Mouse (Mus musculus) ovary, postnatal 14 days (tissue): ENCODE data around the gene Ddx54.
A peak's percentile ranks its signal among the peaks of the same experiment; 100 is the strongest.

Source experiments
- DNase-seq: peaks from one replicate; pipeline ENCODE4 v3.0.0; 2022; ENCODE audit warnings: low spot score

The Ddx54 gene

DNA sequence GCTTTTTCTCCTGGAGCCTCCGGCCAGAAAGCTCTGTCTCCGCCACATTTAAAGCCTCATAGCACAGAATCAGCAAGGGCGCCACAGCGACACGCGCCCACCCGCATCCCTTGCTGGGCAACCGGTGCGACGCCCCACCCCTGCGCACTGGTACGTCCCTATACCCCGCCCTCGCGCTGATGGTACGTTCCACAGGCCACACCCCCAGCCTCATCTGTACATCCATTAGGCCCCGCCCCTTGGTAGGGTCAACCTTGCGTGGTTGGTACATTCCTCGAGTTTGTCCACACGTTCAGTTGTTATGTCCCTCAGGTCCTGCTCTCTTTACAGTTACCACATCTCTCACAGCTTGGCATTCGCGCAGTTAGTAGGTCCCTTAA, at the start of gene Ddx54, which contains the start of gene Rita1:
TSS of gene Ddx54 (plus strand) at position 298 of the 380 bp plus-strand sequence.
TSS of gene Rita1 (minus strand) at position 148 of the 380 bp plus-strand sequence.
- DNase-seq: peak; percentile 94

DNA sequence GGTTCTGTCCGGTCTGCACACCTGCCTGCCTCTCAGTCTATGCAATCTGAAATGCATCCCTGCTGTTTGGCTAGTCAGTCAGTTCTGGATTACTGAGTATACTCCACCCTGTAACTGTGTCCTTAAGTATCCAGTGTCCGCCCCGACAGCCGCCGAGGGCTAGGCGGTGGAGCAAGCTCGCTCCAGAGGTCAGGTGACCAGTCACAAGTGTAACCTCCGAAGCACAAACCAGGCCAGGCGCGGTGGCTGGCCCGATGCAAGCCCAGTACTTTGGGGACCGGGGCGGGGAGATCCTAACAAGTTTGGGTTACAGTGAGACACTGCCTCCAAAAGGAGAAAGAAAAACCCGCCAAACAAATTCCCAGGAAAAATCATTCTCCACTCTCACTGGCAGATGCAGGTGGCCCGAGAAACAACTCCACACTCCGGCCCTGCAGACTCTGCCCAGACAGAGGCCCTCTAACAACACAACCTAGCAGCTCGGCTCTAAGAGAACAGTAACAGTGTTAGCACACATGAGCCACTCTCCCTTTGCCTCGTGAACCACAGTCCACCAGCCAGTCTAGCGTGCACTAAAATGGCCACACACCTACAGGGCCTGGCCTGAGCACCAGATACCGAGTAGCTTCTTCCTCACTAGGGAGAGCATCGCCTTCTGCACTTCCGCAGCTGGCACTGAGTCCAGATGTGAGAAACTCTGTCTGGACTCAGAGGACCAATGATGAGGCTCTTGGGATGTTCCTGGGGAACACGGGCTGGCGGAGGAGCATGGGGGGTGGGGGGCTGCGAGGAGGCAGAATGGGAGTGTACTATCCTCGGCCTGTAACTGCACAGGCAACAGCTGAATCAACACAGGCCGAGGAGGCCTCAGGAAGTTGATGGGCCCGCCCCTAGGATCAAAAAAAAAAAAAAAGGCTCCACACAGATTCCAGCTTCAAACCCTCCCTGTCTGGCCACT, 49.3 kb upstream of the Ddx54 start:
- DNase-seq: peak; percentile 28

DNA sequence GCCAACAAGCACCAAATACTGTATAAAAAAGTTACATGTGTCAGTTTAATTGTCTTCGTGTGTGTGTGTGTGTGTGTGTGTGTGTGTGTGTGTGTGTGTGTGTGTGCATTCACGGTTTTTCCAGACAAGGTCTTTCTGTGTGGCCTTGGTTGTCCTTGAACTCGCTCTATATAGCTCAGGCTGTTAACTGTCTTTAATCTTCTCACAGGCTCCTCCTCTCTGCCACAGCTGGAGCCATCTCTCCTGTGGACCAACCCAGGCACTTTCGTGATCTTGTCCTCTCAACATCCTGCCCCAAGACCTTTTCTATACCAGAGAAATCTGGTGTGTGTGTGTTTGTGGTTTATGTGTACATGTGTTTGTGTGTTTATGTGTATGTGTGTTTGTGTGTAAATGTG, 48.6 kb upstream of the Ddx54 start:
- DNase-seq: no peak

DNA sequence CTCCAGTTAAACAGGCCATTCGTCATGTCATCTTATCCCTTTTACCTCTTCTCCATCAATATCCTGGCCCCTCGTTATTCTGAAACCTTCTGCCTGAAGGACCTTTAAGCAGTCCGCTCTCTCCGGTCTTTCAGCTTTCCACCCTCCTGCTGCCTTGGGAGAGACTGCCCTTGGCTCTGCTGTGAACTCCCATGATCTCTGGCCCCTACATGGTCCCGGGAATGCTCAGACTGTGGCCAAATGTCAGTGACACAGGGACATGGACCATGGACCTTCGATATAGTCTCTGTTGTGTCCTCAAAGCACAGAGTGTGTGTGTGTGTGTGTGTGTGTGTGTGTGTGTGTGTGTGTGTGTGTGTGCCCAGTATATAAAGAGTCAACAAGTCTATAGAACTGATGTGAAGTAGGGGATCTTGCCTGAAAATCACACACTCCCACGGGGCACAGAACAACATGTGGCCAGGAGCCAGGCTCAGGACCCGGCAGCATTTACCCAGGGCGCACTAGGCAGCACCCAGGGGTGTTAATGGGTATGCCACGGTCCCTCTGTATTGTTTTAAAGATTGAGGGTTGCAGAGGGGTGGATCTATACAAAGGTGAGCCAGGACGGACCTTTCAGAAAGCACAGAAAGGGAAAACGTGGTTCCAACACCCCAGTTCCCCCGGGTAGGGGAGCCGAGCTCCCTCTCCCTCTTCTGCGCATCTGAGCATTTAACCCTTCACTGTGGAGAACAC, 47.2 kb upstream of the Ddx54 start:
- DNase-seq: no peak

DNA sequence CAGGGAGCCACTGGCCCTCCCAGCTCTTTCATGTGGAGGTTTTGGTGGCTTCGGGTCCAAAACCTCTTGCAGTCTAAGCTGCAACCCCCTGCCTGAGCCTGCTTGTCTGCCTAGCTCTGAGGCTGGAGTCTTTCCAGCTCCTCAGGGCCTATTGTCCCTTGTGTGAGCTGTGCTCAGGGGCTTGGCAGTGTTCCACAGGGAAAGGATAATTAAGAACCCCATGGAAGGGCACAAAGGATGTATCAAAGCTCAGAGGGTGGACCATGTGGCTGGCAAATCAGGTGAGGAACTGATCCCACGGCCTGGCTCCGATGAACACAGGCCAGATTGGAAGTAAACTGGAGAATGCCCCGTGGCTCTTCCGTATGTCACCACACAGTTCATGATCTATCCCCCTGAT, 46.4 kb upstream of the Ddx54 start:
- DNase-seq: peak; percentile 37

DNA sequence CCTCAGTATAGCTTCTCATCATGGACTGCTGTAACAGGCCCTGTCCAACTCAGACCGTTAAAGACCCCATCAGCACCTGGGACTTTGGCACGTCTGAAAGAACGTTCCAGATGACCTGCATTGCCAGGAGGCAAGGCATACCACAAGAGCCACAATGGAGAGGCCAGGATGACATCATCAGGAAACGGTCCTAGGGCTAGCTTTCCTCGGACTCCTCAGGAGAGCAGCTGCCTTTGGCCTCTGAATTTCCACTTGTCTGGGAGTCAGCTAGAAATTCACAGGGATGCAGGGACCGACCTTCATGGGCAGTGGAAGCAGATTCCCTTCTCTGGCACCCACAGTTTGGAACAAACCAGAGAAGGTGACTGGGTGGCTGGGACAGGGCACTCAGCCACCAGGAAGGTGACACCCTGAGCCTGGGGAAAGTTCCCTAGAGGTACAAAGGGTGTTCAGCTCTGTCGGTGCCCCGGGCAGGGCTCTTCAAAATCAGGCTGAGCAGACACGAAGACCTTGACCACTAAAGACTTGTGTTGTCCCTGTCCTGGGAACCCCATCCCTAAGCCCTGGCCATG, 45.8 kb upstream of the Ddx54 start:
- no peak for DNase-seq

DNA sequence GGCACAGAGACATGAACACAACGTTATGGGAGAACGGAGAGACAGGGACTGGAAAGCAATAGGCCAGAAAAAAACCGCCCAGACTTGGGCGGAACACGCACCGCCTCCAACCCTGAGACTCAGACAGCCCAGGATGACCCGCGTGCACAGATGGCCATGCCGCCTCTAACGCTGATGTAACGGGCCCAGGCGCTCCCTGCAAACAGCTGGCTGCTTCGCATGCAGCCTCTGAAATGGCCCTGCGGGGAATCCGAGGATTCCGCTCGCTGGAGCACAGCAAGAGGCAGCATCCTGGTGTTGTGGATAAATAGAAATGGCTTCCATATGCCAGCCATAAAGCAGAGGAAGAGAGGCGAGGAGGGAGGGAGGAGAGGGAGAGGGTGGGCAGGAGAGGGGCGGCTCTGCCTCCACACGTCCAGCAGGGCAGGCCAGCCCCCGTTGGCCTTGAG, 45.3 kb upstream of the Ddx54 start:
- peak; percentile 38 for DNase-seq

DNA sequence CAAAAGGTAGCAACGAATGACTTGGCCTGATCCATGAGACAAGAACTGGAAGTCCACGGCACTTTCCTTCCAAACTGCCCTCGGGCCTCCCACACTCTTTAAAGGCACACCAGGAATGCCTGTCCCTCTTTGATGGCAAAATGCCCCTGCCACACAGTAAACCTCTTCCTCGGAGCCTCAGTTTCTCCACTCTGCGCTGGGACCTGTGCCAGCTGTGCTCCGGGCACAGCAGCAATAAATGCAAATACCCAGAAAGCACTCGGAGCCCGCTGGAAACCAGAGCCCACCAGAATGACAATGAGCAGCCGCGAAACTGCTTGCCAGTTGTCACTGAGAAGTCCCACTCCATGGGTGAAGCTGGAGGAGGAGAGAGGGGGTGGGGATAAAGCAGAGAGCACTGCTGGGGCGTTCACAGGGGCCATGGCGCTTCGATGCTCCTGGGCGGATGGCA, 44.8 kb upstream of the Ddx54 start:
- no peak for DNase-seq

DNA sequence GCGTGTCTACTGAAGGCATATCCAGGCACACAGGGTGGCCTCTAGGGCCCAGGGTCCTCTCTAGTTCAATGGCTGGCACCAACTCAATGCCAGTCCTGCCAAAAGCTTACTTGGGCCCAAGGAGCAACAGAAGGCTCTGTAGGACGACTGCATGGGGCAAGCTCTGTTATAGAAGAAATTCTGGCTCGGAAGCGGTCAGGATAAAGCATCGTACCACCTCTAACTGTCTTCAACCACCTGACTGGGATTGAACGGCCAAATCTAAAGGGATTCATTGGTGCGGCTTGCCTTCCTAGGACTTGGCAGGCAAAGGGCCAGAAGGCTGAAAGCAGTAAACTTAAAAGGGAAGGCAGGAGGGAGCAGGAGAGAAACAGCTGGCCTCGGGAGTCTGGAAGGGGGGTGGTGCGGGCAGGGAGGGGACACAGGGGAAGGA, 44.2 kb upstream of the Ddx54 start:
- no peak for DNase-seq

DNA sequence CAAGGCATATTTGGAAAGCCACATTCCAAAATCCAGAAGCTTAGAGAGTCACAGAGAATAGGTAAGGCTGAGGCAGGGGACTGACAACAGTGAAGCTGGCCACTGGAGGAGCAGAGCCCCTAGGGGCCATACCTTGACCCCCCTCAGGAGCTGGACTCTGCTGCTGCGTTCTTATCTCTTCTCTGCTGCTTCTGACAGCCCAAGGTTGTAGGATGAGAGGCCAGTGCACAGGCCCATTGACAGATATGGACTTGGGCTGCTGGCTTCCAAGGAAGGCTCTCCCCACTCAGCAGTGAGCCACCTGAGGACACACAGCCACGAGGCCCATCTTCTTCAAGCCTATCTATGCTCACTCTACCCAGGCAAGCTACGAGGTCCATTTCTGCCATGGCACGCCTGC, 43.6 kb upstream of the Ddx54 start:
- no peak for DNase-seq

DNA sequence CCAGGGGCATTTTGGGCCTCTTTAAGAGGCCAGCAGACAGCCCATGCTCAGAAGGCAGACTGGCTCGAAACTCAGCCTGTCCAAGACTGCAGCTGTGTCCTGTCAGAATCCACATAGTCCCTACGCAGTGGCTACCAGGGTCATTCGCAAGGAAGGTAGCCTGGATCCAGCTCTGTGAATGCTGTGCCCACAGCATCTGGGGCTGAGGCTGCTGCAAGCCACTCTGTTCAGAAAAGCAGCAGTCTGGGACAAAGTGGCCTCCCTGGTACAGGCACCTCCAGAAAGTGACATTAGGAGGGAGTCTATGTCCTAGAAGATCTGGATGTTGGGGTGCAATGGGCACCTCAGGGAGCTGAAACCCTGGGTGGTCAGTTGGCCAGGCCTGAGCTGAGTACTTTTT, 42.7 kb upstream of the Ddx54 start:
- DNase-seq: no peak

DNA sequence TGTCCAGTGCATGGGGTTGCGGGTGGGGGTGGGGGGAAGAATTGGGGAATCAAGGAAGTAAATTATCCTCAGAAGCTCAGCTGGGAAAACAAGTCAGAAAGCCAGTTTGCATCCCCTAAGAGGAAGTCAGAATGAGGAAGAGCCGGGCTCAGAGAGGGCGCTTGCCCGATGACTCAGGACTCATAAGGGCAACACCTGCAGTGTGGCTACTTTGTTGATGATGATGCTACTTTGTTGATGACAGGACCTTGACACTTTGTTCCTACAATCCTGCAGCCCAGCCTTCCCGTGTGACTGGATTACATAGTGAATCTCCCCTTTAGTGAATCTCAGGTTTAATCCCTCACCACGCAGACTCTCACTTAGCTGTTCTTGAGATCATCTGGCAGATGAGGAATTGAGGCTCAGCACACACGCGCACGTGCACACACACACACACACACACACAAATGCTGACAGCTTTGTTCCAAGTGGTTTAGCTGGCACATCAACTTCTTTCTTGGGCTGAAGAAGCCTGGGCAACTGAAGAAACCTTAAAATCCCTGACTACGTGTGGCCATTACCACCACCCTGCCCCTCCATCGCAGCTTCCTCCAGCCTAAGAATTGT, 42.1 kb upstream of the Ddx54 start:
- no peak for DNase-seq

DNA sequence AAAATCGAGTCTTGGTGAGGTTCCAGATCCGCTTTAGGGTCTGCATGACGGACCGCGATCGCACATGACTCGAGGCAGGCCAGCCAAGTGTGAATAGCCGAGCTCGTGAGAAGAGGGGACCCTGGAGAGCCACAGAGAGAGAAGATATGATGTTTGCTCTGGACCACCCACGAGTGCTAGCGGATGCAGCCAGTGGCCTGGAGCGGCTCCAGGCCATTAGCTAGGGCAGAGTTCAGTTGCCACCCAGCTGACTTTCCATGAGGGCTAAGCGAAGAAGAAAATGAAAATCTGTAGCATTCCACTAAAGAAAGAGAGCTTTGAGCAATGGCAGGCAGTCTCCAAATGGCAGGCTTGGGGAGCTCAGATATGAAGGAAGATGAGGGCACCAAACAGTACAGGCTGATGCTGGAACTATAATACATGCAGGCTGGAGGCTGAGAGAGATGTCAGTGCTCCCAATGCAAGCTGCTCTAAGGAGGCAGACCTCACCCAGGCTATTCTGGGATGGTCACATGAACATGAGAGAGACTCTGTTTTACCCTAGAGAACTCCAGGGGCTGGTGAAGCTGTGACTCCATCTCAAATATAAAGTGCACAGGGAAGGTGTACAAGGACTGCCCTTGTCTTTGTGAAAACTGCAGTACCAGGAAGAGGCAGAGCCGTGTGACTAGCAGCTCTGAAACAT, 41.3 kb upstream of the Ddx54 start:
- DNase-seq: no peak

DNA sequence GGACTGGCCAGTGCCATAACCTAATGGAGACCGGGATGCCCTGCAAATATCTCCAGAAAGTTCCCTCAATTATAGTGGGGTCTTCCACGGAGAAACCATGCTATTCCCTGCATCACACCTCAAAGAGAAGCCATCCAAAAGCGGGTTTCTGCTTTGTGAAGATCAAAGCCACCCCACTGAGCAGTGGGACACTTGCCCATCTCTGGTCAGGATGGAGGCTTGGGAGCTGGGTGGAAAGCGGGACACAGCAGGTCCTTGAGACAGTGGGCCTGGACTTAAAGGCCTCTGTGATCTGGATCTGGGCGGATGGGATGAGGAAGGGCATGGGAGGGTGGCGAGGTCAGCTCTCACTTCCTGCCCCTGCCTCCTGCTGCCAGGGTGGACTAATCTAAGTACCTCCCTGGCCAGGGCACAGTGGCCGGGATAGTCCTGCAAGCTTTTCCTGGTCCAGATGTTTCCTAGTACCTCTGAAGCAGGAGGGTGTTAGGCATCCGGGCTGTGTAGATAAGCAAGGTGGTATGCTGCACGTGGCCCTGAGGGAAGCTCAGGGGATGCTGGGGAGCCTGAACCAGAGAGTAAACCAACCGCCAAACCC, 38.0 kb upstream of the Ddx54 start:
- DNase-seq: no peak

DNA sequence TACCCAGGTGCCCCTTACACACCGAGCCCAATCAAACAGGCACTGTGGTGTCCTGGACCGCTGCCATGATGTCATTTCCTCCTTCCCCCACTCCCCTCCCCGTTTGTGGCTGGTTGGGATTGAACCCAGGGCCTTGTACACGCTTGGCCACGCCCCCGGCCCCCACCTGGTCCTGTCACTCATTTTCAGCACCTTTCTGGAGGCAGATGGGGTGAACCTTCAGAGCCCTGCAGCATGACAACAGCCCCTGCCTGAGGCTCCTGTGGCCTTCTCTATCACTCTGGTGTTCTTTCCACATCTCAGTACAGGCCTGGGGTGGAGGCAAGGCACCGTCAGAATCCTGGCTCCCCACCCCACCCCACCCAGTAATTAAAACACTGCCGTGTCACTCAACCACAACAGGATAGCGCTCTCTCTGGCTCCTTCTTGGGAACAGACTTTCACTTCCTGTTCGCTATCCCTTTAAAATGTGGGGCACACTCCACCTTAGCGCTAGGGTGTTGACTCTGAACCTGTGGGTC, 35.7 kb upstream of the Ddx54 start:
- DNase-seq: no peak

DNA sequence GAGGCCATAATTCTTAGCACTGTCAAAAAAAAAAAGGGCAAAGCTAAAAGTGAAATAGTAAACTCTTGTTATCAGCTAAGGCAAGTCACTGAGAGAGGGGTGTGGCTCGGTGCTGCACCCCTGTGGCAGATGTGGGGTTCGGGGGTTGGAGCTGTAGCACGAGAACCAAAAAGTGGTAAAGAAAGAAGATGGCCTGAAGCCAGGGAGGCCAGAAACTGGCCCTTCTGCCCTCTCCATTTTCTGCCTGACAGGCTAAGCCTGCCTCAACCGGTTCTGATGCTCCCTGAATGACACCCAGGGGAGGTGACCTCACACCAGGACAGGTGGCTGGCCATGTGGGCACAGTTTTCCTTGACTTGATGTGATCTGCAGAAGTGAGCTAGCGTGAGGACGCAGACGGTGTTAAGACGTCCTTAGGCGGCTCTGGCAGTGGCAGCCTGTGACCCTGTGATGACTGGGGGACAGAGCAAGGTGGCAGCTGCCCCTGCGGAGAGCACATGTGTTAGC, 34.6 kb upstream of the Ddx54 start:
- no peak for DNase-seq

DNA sequence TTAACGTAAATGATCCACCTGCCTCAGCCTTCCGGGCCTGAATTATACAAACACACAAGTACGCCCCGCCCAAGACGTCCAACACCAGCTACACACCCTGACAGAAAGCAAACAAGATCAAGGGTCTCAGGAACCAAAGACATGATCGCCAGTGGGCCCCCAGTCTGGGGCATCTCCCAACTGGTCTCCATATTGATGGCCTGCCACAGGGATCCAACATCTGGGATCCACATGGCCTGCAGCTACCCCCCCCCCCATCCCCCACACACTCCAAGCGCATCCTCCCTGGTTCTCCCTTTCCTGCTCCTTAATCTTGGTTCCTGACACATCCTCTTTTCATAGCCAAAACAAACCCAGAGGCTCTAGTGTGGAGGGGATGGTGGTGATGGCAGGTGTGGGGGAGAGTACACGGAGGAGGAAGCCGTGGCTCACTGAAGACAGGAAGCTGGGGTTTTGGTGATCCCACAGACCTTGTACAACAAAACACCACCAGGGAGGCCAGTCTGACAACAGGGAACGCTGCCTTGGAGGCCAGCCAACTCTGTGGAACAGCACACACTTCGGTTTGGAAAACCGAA, 33.9 kb upstream of the Ddx54 start:
- DNase-seq: peak; percentile 65

DNA sequence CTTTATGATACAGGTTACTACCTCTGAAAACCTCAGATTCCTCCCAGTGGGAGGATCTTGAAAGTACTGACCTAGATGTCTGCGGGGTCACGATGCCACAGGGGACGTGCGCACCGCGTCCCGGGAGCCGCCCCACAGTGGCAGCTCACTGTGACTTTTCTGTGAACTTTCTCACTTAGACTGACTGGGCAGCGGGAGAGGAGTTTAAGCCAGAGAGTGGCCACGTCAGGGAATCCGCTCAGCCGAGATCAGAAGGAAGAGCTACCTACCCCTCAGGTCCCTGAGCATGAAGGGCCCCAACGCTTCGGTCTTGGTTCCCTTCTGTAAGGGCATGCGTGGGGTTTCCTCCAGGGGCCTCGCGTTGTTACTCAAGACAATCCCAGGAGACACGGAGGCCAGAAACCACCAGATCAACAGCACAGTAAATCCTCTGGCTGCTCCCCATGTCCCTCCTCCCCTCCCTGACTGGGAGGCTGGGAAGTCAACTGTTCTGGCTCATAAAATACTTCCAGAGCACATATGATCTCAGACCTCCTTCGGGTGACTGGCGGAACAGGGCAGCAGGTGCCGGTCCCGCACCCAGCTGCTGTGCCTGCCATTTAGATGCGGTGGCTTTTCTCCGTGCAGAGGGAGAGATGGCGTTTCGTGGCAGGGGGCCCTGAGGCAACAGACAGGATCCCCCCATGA, 33.2 kb upstream of the Ddx54 start:
- peak; percentile 55 for DNase-seq

DNA sequence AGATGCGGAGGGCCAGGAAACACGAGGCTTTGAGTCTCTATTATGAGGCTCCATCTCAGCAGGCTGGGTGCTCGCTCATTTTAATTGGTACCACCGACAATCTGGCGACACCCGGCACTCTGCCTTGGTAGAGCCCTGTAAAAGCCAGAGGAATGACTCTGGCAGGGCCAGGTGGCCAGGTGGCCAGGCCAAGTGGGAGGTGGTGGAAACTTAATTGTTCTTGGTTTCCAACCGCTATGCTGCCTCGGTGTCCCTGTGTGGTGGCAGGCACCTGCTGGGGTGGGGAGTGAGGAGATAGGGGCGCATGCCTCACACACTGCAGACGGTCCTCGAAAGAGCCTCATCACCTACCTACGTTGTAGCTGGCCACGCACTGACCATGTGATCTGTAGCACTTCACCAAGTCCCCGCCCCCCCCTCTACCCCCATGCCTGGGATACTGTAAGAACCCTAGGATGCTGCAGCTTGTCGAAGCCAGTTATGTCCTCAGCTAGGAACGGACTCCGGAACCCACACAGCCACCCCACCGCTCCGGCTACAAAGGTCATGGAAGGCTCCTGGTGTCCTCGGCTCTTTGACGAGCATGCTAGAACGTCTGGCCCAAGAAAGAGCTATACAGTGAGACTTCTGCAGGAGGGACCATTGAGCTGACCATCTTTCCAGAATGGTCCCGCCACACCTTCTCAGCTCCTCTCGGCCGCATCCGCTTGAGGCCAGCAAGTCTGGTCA, 32.5 kb upstream of the Ddx54 start:
- no peak for DNase-seq
